Mouse (Mus musculus) natural killer cell, adult 2 months (primary cell): Measurements from ENCODE around the gene Vps37b.

Source experiments
- DNase-seq, 2 experiments: peaks; one replicate each; pipeline ENCODE4 v3.0.0; 2022; ENCODE audit warnings: low spot score in 2 of 2

Vps37b gene

GRCm38 (mm10) chr5:124001274-124001673 is 30.8 kb downstream of the Vps37b start:
- DNase-seq = no peak

DNA sequence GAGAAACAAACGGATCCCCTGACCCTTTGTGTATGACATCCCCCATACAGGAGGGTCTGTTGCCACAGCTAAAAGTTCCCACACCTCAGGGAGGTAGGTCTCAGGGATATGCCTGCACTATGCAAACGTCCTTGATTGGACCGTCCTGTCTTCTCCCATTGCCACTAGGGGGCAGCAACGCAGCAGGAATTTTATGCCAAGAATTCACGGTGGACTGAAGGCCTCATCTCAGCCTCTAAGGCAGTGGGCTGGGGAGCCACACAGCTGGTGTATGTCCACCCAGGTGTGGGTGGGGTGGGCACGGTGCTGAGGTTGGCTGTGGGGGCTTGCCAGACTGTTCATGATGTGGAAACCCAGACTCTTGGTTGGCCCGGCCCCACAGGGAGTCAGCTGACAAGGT is 31.2 kb downstream of the Vps37b start:
- DNase-seq = peak; percentile 77 to 86

DNA sequence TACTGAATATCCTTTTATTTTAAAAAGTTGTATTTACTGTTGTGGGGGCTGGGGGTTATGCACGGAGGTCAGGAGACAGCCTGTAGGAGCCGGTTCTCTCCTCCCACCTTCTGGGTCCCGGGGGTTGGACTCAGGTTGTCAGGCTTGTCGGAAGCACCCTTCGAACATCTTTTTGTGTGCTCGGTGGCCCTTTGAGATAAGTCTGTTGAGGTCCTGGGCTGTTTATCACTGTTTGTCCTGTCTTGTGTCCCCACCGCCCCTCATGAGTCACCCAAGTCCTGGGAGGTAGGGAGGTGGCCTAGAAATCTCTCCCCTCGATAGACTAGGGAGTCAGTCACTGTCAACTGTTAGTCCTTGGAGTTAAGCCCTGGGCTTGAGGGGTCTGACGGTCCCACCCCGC is 33.7 kb downstream of the Vps37b start:
- no peak for DNase-seq

- DNase-seq = no peak
These were observed 34.3 kb downstream of the Vps37b start for GRCm38 (mm10) chr5:123997811-123998210.

GRCm38 (mm10) chr5:123997211-123997751 is 34.8 kb downstream of the Vps37b start:
- DNase-seq = no peak

DNA sequence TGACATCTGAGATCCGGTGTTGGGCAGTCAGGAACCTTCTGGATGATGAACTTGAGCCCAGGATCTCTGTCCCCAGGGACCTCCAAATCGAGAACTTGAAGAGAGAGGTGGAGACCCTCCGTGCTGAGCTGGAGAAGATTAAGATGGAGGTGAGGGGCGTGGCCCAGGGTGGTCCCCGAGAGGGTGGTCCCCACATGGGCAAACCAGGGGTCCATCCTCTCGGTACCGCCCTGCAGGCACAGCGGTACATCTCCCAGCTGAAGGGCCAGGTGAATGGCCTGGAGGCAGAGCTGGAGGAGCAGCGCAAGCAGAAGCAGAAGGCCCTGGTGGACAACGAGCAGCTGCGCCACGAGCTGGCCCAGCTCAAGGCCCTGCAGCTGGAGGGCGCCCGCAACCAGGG is 35.4 kb downstream of the Vps37b start:
- no peak for DNase-seq

DNA sequence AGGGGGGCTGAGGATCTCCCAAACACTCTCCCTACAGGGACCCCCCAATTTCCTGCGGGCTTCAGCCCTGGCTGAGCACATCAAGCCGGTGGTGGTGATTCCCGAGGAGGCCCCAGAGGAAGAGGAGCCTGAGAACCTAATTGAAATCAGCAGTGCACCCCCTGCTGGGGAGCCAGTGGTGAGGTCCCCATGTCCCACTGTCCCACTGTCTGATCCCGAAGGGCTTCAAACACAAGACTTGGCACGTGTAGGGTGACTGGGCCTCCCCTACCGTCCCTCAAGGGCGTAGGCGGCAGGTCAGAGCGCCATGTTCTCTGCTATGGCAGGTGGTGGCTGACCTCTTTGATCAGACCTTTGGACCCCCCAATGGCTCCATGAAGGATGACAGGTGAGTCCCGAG is 35.9 kb downstream of the Vps37b start:
- no peak for DNase-seq

- DNase-seq = no peak
These were observed 36.7 kb downstream of the Vps37b start for GRCm38 (mm10) chr5:123995388-123995787.

DNA sequence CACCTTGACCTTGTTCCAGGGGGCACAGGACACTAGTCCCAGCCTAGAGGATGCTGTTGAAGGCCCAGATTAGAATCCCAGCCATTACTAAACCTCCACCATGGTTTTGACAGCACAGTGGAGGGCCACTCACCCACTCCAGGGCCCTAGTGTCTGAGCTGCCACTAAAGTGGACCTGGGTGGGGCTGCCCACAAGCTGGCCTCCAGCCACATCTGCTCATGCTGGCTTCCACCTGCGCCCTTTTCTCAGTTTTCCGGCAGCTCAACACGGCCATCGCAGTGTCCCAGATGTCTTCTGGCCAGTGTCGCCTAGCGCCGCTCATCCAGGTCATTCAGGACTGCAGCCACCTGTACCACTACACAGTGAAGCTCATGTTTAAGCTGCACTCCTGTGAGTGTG is 37.6 kb downstream of the Vps37b start:
- no peak for DNase-seq

- no peak for DNase-seq
These were observed 38.6 kb downstream of the Vps37b start for GRCm38 (mm10) chr5:123993263-123994036.

DNA sequence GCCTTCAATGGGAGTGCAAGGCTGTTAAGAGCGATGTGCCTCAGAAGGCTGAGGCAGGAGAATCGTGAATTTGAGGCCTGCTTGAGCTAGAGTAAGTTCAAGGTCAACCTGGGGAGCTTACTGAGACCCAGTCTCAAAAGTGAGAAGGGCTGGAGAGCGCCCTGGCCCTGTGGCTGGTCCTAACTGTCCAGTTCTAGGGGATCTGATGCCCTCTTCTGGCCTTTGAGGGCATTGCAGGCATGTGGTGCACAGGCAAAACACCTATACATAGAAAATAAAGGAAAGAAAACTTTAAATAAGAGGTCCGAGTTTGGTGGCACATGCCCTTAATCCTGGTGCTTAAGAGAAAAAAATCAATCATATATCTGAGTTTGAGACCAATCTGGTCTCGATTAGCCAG is 39.3 kb downstream of the Vps37b start:
- peak; percentile 70 to 81 for DNase-seq

GRCm38 (mm10) chr5:123992193-123992637 is 39.9 kb downstream of the Vps37b start:
- DNase-seq = no peak

DNA sequence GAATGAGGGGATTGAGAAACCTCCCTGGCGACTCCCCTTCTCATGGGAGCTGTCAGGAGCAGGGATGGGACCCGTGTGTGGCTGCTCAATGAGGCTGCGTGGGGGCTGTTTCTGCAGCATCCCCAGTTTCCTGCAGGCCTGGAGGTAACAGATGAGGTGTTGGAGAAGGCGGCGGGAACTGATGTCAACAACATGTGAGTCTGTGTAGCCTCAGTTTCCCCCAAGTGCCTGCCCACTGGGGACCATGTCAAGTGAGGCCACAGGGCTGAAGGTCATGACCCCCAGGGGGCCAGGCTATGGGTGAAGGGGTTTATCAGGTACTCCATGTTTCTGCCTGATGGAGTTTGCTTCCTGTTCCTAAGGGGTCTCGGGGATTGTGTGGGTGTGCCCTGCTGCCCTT is 40.7 kb downstream of the Vps37b start:
- no peak for DNase-seq

DNA sequence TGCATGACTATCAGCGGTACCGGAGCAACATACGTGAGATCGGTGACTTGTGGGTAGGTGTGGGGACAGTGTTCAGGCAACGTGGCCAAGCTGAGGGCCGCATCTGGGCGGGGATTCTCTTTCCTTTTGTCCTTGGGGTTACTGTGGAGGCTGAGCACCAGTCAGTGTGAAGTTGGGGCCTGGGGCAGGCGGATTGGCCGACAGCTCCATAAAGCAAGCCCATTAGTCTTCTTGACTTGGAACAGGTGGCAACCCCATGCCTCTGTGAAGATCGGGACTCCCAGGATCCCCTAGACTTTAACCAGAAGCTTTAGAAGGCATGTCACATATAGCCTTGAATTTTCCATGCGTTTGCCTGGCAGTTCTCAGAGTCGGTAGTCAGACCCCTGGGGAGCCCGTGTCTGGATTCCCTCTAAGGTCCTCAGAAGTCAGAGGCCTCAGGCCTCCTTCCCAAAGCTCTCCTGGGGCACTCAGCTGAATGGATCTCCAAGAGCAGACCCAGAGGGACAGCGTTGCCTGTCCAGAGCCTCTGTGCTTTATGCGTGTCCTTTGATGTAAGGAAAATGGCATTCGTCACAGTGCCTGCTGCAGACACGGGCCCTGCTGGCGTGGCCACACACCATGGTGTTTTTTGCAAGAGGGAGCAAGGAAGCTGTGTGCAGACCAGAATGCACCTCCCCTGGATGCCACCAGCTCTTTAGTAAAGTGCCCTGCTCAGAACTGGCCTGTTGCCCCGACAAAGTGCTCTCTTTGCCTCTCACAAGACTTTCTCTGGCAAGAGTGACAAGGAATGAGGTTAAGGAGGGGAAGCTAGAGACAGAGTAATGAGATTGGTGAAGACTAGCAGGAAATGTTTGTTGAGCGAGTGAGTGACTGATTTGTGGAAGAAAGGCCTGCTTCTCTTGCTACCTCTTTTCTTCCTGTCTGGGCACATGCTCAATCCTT is 41.9 kb downstream of the Vps37b start:
- no peak for DNase-seq

- no peak for DNase-seq
These were observed 44.6 kb downstream of the Vps37b start for GRCm38 (mm10) chr5:123987511-123987910.

DNA sequence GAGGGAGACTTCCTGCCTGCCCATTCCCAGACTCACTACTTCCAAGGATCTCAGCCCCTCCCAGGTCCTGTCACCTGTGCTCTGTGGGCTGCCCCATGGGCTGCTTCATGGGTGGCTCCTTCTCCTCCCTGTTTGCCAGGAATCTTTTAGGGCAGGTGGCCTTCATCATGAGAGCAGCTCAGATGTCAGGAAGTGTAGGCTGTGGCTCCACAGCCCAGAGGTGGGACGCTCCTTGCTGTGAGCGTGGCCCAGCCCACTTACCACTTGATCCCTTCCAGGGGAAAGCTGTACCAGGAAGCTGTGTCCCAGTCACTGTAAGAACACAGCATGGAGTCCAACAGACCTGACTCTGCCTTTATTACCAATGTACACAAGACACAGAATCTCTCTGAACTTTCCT is 45.1 kb downstream of the Vps37b start:
- no peak for DNase-seq

DNA sequence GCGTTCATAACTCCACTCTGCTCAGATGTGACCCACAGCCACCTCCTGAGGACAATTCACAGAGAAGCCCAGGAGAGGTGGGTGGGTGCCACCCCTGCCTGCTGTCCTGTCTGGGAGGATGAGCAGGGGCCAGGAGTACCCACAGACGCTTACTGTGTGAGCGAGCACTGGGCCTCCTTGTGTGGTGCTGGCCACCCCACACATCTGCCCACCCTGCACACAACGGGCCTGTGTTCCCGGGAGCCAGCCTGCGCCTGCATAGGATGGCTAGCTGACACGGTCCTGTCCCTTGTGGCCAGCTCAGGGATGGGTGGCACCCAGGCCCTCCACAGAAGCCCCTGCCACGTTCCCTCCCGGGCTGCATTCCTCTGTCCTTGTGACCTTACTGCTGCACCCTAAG is 46.6 kb downstream of the Vps37b start:
- no peak for DNase-seq

DNA sequence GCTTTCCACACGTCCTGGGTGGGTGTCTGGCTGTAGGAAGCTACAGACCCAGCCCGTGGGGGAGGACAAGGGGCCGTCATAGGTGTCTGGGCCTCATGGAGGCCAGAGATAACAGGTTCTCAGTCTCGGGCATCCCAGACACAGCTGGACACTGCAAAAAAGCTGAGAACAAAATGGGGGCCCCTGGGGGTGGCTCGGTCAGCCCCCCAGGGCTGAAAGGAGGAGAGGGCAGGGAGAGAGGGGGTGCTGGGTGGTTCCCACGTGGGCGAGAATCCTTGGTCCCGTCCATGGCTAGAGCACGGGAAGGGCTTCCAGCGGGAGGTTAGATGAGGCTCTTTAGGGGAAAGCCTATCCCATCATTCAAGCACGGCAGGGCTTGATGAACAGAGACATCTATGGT is 49.2 kb downstream of the Vps37b start:
- DNase-seq = no peak

- no peak for DNase-seq
These were observed 50.9 kb downstream of the Vps37b start for GRCm38 (mm10) chr5:123981250-123981554.

DNA sequence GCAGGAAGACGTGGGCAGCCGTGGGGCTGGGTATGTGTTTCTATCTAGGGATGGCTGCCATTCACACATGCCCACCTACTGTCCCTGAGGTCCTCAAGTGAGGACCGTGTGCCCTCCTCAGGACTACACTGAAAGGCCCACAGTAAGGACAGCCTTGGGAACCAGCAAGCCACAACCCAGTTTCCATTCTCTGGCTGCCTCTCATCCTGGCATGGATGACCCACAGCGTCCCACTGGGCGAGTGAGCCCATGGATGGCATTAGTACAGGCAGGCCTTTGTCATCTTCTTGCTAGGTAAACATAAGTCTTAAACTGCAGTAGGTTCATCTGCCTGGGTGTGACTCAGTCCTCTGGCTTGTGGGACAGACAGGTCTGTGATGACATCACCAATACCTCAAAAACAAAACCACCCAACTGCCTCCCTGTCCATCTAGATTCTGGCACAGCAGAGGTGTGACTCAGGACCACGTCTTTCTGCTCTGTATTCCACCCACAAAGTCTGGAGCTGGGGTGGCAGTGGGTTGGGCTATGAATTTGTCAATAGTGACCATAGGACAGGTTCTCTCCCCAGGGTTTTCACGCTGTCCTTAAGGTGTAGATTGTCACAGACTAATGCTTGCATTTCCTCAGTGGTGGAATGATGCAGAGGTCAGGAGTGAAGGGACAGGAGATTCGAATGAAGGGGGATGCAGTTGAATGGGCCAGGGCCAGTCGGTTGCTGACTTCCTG is 51.4 kb downstream of the Vps37b start:
- DNase-seq = peak; percentile 79 to 85

GRCm38 (mm10) chr5:123979980-123980369 is 52.1 kb downstream of the Vps37b start:
- DNase-seq = no peak
